Mouse (Mus musculus) adrenal gland, adult (tissue): ENCODE measurements at regions not wholly inside any gene's neighbourhood (a gene's known extent, or its start where the extent isn't known, plus 50 kb on each side); places are given as distances from the start of the nearest gene placed in this dataset.

ENCODE experiments used
- DNase-seq, 2 experiments: peaks; one replicate each; pipeline ENCODE4 v3.0.0; 2022 to 2023; ENCODE audit warnings: low spot score in 1 of 2; ENCODE audit not compliant: inconsistent age in 2 of 2

DNA sequence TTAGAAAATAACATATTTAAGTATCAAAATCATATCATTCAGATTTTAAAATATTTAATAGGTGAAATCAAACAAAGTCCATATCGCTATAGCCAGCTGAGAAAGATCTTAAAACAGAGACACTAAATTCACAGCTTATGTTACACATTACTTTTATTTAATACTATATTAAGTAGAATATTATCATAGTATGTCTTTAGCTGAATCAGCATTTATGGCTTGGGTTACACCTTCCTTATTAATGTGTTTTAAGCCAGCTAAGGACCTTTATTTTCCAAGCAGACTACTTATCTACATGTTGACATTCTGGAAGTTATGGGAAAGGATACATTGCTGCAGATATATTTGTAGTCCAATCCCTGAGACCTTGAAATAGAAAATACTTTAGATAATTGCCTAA lies 684.9 kb upstream of the Adgrl4 start:
- no peak for DNase-seq

DNA sequence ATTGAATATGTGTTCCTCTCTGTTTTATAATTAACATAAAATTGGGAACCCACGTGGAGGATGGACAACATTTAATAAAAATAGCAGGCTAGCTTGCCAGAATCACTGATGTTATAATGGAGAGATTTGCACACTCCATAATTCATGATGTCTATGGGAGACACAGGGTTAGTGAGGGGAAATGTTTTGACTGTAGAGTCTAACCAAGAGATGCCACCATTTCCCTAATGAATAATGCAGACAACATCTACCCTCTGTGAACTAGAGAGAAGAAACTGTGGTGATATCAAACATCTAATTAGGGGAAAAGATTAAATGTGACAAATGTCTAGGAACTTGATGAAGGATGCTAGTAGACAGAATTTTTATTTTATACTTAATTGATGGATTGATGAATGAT lies 677.8 kb upstream of the Adgrl4 start:
- no peak for DNase-seq

- no peak for DNase-seq
Observed at GRCm38 (mm10) chr3:150784576-150784975, 653.1 kb upstream of the Adgrl4 start.

GRCm38 (mm10) chr3:150817807-150818206 lies 619.9 kb upstream of the Adgrl4 start:
- no peak for DNase-seq

GRCm38 (mm10) chr3:150819369-150819768 lies 618.3 kb upstream of the Adgrl4 start:
- DNase-seq: no peak

DNA sequence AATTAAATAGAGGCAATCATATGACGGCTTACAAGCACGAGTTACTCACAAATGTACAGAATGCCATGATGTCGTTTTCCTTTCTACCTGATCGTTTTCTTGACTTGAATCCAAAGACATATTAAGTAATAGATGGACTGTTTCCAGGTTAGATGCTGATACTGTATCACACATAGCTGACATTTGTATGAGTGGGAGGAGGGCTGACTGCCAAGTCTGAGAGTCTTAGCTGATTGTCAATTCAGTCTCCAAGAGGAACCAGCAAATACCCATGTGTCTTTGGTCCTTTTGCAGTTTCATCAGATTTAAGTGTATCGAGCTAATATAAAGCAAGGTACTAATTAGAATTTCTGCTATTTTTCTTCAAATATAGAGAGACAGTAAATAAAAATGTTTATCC lies 617.6 kb upstream of the Adgrl4 start:
- DNase-seq: no peak

- no peak for DNase-seq
Observed at GRCm38 (mm10) chr3:150846029-150846428, 591.7 kb upstream of the Adgrl4 start.

DNA sequence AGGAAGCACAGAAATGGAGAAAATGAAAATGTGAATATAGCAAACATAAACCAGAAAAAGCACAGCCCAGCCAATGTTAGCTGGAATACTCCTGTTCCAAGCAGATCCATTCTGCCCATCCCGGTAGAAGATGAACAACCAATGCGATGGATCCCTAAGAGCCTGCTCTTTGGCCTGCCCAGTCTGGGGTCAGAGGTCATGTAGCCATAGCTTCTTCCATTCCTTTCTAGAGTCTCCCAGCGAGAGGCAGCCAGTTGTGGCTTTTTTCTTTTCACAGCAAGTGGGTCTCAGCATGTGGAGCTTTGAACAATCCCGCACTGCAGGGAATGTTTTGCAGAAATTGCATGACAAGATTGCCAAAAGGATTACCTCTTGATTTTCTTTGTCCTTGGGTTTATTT lies 585.6 kb upstream of the Adgrl4 start:
- no peak for DNase-seq

- no peak for DNase-seq
Observed at GRCm38 (mm10) chr3:150896668-150897067, 541.0 kb upstream of the Adgrl4 start.

DNA sequence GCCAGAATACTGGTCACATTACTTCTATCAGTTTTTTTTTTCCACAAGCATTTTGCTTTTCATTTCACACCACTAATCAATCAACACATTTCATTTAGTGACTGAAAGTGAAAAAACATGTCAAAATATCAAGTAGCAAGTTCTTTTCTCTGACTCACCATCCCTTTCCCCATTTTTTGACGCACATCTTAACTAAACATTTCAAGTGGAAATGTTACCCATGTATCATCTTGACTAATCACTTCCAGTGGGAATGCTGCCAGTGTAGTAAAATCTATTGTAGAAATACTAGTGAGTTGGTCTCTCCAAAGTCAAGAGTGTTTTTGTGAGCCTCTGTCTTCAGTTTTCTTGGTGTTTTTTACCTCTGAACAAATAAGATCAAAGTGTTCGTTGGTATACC lies 527.6 kb upstream of the Adgrl4 start:
- DNase-seq: peak in 1 of 2 experiments; percentile 34

DNA sequence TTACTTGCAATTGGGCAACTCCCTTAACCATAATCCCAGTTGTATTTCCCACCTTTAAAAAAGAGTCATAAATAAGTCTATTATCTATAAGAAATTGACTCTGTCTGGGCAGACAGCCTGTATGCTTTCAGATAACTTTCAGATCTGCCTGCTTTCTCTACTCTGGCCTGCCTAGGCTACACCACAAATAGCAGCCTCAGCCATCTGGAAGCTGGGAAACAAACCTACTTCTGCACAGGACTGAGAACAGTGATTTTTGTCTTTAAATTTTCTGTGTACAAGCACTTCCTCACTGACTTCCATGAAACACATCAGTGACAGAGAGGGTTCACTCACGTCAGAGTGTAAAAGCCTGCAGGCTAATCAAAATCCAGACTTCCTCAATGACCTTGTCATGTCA lies 482.8 kb upstream of the Adgrl4 start:
- no peak for DNase-seq

GRCm38 (mm10) chr3:150999652-151000051 lies 438.0 kb upstream of the Adgrl4 start:
- DNase-seq: no peak

- peak in 1 of 2 experiments; percentile 30 for DNase-seq
Observed at GRCm38 (mm10) chr3:151000217-151000616, 437.5 kb upstream of the Adgrl4 start.

- peak in 1 of 2 experiments; percentile 61 for DNase-seq
Observed at GRCm38 (mm10) chr3:151001881-151002412, 435.7 kb upstream of the Adgrl4 start.

GRCm38 (mm10) chr3:151003524-151003923 lies 434.2 kb upstream of the Adgrl4 start:
- DNase-seq: no peak

- no peak for DNase-seq
Observed at GRCm38 (mm10) chr3:151003990-151004389, 433.7 kb upstream of the Adgrl4 start.

DNA sequence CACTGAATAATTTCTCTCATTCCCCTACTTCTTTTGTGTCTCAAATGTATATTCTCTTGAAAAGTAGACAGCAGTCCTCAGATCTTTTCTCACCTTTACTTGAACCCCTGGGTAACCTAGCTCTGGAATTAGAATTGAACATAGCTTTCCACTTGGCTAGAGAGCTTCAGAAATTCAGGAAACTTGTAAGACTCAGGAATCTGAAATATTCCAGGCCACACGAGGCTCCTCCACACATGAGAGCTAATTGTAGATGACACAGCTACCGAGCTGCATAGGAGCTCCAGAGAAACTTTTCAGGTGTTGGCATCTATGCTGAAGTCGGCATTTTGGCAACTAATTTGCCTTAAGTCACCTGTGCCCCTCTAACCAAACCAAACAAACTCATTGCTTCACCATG lies 417.7 kb upstream of the Adgrl4 start:
- no peak for DNase-seq

GRCm38 (mm10) chr3:151057491-151057890 lies 380.2 kb upstream of the Adgrl4 start:
- DNase-seq: no peak

DNA sequence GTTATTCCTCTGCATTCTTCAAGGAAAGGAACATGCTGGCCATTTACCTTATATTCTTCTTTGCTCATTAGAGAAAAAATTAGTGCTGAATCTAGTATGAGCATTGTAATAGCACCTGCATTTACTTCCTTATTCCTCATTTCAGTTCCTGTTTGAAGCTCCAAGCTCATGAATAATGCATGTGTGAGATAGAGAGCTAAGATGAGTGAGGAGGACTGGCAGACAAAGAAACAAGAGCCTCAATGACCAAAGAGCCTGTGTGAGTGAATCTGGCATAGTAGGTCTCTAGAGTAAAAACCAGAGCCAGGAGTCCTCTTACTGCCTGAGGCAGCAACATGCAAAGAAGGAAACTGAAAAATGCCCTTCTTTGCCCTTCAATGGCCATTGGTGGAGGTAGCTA lies 365.4 kb upstream of the Adgrl4 start:
- DNase-seq: no peak

DNA sequence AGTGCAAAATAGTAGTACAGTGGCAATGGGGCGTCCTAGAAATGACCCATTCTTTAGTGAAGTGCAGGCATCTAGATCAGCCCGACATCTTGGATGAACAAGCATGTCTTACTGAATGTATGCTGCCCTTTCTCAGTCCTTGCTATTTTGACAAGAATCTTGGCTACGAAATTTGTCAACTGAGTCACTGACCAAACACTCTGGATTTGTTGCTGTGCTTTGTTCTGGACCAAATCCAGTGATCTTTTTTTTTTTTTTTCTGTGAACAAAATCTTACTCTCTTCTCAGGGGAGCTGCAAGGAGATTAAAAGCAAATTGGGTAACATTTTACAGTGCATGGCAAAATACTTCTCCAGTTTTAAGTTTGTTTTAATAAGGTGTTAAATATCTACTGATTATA lies 320.9 kb upstream of the Adgrl4 start:
- no peak for DNase-seq

- DNase-seq: no peak
Observed at GRCm38 (mm10) chr3:151117583-151118041, 320.1 kb upstream of the Adgrl4 start.

- DNase-seq: no peak
Observed at GRCm38 (mm10) chr3:151124131-151124530, 313.6 kb upstream of the Adgrl4 start.

- DNase-seq: peak in 1 of 2 experiments; percentile 49
Observed at GRCm38 (mm10) chr3:151146889-151147288, 290.8 kb upstream of the Adgrl4 start.

DNA sequence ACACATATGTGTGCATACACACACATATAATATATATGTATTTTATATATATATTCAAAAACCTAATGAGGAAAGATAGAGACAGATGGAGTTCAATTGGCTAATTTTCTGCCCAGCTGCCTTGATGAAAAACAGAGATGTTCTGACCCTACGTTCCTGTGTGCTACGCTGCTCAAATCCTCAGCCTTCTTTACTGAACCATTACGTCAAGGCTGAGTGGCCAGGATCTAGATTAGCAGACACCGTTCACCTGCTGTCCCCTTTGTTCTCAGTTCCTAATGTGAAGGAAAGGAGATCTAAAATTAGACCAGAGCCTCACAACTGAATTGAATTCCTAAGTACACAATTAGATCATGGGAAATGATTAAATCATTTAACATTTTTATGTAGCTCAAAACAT lies 284.3 kb upstream of the Adgrl4 start:
- DNase-seq: no peak
